Mouse (Mus musculus) stomach, postnatal 0 days (tissue): ENCODE data around the gene Prkcq.

Source experiments
- CTCF ChIP-seq: IDR thresholded peaks from 2 replicates; pipeline ENCODE4 v1.5.1; 2016; ENCODE audit warnings: antibody characterized with exemption, low read depth, mild to moderate bottlenecking, moderate library complexity
- EP300 ChIP-seq: optimal IDR thresholded peaks from 2 replicates; pipeline ENCODE3; 2016; ENCODE audit warnings: antibody characterized with exemption

DNA sequence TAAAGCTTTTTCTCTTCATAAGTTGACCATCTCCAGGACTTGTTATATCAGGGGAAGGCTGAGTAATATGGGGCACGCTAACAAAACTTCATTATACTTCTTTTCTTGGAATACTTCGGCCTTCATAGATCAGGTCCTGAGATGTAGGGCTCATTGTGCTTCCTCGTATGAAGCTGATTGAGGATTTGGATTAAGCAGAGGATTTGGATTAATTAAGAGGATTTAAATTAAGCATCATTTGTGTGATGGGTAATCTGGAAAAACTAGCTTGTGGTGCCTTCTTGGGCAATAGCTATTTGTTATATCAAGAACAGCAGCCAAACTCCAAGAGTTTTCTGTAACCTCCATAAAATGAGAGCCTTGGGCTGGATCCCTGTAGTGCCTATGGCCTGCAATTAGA lies 172.8 kb downstream of the Prkcq start:
- no peak for TF ChIP-seq CTCF
- no peak for TF ChIP-seq EP300
